Comparison of ENCODE assay signal across 27 mouse cellular contexts in the genomic region with DNA sequence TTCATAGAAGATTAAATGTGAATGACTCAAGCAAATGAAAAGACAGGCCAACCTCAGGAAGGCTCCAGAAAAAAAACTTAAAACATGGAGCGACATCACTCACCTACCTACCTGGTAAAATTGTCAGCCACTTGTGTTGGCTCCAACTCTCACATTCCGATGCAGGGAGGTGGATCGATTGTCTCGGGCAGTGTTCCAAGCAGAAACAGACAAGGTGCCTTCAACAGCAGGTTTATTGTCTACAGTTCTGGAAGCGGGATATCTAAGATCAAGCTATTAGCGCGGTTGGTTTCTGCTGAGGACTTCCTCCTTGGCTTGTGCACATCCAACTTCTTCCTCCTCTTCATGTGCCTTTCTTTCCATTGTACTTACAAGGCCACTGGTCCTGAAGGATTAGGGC. TPM values are rescaled to one million over a fixed set of nuclear protein-coding genes. Genes with fewer than 3 reads are reported as not detected.
"Had no signal": no experiment of that assay in that cellular context is flagged by ENCODE, and none has a peak within 500 bp of the region (broad histone marks: within the 10 kb centered on the region; RNA-seq: fewer than 3 reads in every experiment).

No protein-coding gene starts in this region.

- H3K27me3 ChIP-seq: hindbrain, embryonic 12.5 days; limb, embryonic 13.5 days; limb, embryonic 15.5 days; liver, embryonic 12.5 days had no signal

- H3K36me3 ChIP-seq: hindbrain, embryonic 10.5 days; hindbrain, embryonic 12.5 days; limb, embryonic 13.5 days; limb, embryonic 15.5 days; liver, embryonic 12.5 days had no signal

- ATAC-seq: forebrain, postnatal 0 days; hindbrain, embryonic 16.5 days; inflammation-experienced regulatory T-cells, adult 6 months; intestine, postnatal 0 days; liver, embryonic 12.5 days had no signal

- H3K4me3 ChIP-seq: gastrocnemius, adult 2 months; heart, adult 2 months; hindbrain, embryonic 10.5 days; hindbrain, embryonic 12.5 days; limb, embryonic 13.5 days; limb, embryonic 15.5 days; liver, embryonic 12.5 days had no signal

- H3K27ac ChIP-seq: gastrocnemius, adult 2 months; heart, adult 2 months; hindbrain, embryonic 10.5 days; hindbrain, embryonic 12.5 days; hindbrain, embryonic 14.5 days; limb, embryonic 13.5 days; limb, embryonic 15.5 days; liver, embryonic 12.5 days; liver, embryonic 14.5 days had no signal

- H3K4me2 ChIP-seq: heart, embryonic 11.5 days; hindbrain, embryonic 12.5 days; hindbrain, embryonic 14.5 days; limb, embryonic 13.5 days; limb, embryonic 15.5 days; liver, embryonic 12.5 days had no signal

- H3K9me3 ChIP-seq: hindbrain, embryonic 10.5 days; hindbrain, embryonic 12.5 days; limb, embryonic 13.5 days; limb, embryonic 15.5 days; liver, embryonic 12.5 days had no signal

- DNase-seq: forebrain, postnatal 0 days; gastrocnemius, adult 2 months; gastrocnemius, postnatal 10 days; gastrocnemius, postnatal 25 days; heart, adult 2 months; heart, postnatal 10 days; heart, postnatal 4 days; kidney, adult 18-20 months; kidney, adult 8-10 months; kidney, postnatal 10 days; kidney, postnatal 25 days; kidney, postnatal 4 days; layer of hippocampus, adult 9-11 months; layer of hippocampus, postnatal 36 days; left cerebral cortex, postnatal 4 days had no signal

- H3K9ac ChIP-seq: forebrain, postnatal 0 days; hindbrain, embryonic 12.5 days; hindbrain, embryonic 14.5 days; limb, embryonic 13.5 days; limb, embryonic 15.5 days; liver, embryonic 12.5 days; liver, embryonic 14.5 days had no signal

RNA-seq across cellular contexts. Expression of gene Proser2, which starts 27.6 kb away (rescaled TPM):
- total RNA-seq: granulocyte monocyte progenitor cell, adult 5-6 weeks had no signal

RNA-seq across cellular contexts. Expression of gene Echdc3, which starts 55.2 kb away (rescaled TPM):
- polyA plus RNA-seq: inflammation-experienced regulatory T-cells, adult 6 months had no signal
